Mouse (Mus musculus) intestine, embryonic 16.5 days (tissue): ENCODE results near the gene Frmd8. TPM values are rescaled to one million over a fixed set of nuclear protein-coding genes. Genes with fewer than 3 reads are reported as not detected.

ENCODE experiments used
- ATAC-seq: fragments of 200-750 bp; cut with Nextera tagmentation; 2 replicates; pipeline ENCODE4 v1.8.0; 2017; ENCODE audit warnings: moderate TSS enrichment, moderate library complexity
- H3K27ac ChIP-seq: fragments of 300-500 bp; sonication (generic); 2 replicates; pipeline ENCODE4 v1.5.1; 2014; ENCODE audit warnings: mild to moderate bottlenecking, low read length
- H3K27me3 ChIP-seq: fragments of 300-500 bp; sonication (generic); replicated peaks from 2 replicates; pipeline ENCODE4 v1.6.1; 2014; ENCODE audit warnings: low read length, control low read depth, mixed read lengths; ENCODE audit not compliant: control insufficient read depth, insufficient read depth
- H3K36me3 ChIP-seq: fragments of 300-500 bp; sonication (generic); 2 replicates; pipeline ENCODE4 v1.6.1; 2014; ENCODE audit warnings: low read length, control low read depth; ENCODE audit not compliant: control insufficient read depth, insufficient read depth
- H3K4me1 ChIP-seq: fragments of 300-500 bp; sonication (generic); 2 replicates; pipeline ENCODE4 v1.6.1; 2014; ENCODE audit warnings: low read length, control low read depth, mixed read lengths; ENCODE audit not compliant: control insufficient read depth, insufficient read depth
- H3K4me2 ChIP-seq: fragments of 300-500 bp; sonication (generic); 2 replicates; pipeline ENCODE4 v1.6.1; 2014; ENCODE audit warnings: low read depth, low read length, control low read depth
- H3K4me3 ChIP-seq: fragments of 300-500 bp; sonication (generic); 2 replicates; pipeline ENCODE4 v1.5.1; 2014; ENCODE audit warnings: mild to moderate bottlenecking, low read length
- H3K9ac ChIP-seq: fragments of 300-500 bp; sonication (generic); 2 replicates; pipeline ENCODE4 v1.6.1; 2014; ENCODE audit warnings: low read depth, low read length
- H3K9me3 ChIP-seq: fragments of 300-500 bp; sonication (generic); 2 replicates; pipeline ENCODE4 v1.6.1; 2016; ENCODE audit warnings: low read length, control low read depth; ENCODE audit not compliant: control insufficient read depth
- WGBS: fragments of 180-500 bp; shearing (Covaris S2); extraction: QIAGEN DNeasy Blood & Tissue Kit; methylation state at CpG from one replicate; pipeline ENCODE4 v1.1.7; 2014; 5-methylcytosine and 5-hydroxymethylcytosine counted together
- polyA plus RNA-seq: library from polyadenylated mRNA; unstranded; fragments of >200 nt; fragmentation: Nextera tagmentation; extraction: Ambion mirVana; gene quantifications from 2 replicates; pipeline ENCODE4 v1.2.1, GENCODE M21; 2015

Frmd8 gene
- polyA plus RNA-seq, 1 experiment from 2014 or later, result 31.1 TPM

DNA sequence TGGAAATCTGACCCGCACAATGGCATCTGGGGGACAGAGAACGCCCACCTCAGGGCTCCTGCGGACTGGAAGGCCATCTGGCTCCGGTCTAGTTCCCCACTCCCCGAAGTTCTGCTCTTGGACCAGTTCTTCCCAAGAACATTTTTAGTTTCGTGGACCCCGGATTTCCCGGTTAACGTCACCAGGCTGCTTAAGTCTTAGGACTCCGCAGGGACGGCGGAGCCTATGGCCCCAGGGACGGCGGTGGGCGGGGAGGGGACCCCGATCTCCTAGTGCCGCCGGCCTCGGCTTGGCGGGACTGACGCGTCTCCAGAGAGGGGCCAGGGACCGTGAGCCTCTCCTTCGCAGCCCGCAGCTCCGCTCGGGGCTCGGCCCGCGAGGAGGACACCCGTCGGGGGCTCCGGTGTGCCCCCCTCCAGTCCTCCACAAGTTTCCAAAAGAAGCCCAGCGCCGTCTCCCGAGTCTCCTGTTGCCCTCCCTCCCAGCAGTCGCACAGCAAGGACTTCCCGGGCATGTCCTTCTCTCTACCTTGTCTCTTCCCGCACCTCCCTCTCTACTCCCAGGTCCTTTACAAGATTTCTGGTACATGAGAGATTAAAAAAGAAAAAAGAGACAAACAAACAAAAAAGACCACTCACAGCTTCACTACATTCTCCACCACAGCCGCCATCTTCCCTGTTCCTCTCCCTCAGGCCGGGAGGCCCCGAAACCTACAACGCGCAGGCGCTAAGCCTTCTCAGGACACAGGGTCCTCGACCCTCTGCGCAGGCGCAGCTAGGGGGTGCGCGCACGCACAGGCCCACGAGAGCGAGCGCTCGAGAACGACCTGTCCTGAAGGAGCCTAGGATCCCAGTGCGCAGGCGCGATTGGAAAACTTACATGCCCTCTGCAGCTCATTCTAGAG, 37.3 kb upstream of the Frmd8 start:
- WGBS, result under 1% methylated on average over 59 of the region's 59 CpGs
- no peaks in the 10 kb centered on the region for H3K9me3 ChIP-seq
- no peaks in the 10 kb centered on the region for H3K27me3 ChIP-seq
- H3K27ac ChIP-seq, result peak overlapping the region; percentile 84
- peak; percentile 98 for ATAC-seq
- H3K4me1 ChIP-seq, result peaks cover 30% of the 10 kb centered on the region
- H3K4me2 ChIP-seq, result peak overlapping the region; percentile 79
- peak overlapping the region; percentile 97 for H3K9ac ChIP-seq
- peaks cover 6% of the 10 kb centered on the region; the same call in 1 of the 2 replicates for H3K36me3 ChIP-seq
- peak overlapping the region; percentile 94 for H3K4me3 ChIP-seq

DNA sequence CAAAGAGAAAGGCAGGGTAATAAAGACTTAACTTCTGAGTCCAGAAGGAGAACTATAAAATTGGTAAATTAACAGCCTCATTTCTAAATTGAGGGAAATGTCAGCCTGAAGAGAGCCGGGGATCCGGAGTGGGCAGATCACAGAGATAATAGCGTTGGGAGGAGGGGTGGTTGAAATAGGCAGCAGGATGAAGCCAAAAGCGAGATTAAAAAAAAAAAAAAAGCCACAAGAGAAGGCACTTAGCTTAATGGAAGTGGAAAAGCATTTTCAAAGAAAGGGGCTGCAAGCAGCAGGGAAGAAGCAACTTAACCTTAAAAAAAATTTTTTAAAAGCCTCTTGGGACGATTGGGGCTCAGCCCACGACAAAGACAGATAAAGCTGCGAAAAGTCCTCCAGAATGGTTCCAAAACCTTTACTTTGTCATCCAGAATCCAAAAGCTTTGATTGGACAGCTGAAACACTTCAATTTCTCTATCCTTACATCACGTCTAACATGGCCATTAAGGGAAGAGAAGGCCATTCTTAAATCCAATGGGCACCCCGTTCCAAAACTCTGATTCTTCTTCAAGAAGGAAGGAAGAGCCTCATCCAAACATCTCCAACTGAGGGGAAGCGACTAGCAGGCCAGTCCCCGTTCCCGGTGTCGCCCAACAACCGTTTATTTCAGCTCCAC, 36.5 kb upstream of the Frmd8 start:
- Histone ChIP-seq H3K9me3 (no peaks in the 10 kb centered on the region), H3K4me1 (peaks cover 30% of the 10 kb centered on the region), H3K4me3 (peak overlapping the region; percentile 94), H3K4me2 (peak overlapping the region; percentile 67), H3K27ac (peak overlapping the region; percentile 84), H3K27me3 (no peaks in the 10 kb centered on the region), H3K36me3 (peaks cover 1% of the 10 kb centered on the region; the same call in 1 of the 2 replicates), H3K9ac (peak overlapping the region; percentile 97)
- WGBS, result 5% methylated on average over 14 of the region's 14 CpGs
- no peak for ATAC-seq

DNA sequence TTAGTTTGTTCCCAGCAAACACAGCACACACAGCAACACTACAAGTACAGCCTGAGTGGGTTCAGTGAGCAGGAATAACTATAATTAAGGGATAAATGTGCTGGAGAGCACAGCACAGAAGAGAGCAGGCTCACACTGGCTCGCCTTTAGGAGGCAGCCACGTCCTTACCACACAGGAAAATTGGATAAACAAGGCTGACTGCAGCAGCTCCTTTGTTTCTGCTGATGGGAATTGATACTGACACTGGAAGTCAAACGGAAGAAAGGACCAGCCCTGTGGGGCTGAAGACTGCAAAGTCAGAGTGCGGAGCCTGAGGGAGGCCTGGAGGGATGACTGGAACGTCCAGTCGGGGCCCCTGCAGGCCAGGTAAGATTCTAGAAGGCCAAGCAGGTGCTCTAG, 35.1 kb upstream of the Frmd8 start:
- no peak for ATAC-seq
- WGBS, result 49% methylated on average over 6 of the region's 6 CpGs
- Histone ChIP-seq H3K4me1 (peaks cover 30% of the 10 kb centered on the region), H3K27me3 (no peaks in the 10 kb centered on the region), H3K27ac (no peak overlapping the region), H3K36me3 (peaks cover 11% of the 10 kb centered on the region; the same call in 1 of the 2 replicates), H3K9ac (peak overlapping the region; percentile 37; the same call in 1 of the 2 replicates), H3K9me3 (no peaks in the 10 kb centered on the region), H3K4me2 (peak overlapping the region; percentile 19; the same call in 1 of the 2 replicates), H3K4me3 (peak overlapping the region; percentile 7; the same call in 1 of the 2 replicates)

DNA sequence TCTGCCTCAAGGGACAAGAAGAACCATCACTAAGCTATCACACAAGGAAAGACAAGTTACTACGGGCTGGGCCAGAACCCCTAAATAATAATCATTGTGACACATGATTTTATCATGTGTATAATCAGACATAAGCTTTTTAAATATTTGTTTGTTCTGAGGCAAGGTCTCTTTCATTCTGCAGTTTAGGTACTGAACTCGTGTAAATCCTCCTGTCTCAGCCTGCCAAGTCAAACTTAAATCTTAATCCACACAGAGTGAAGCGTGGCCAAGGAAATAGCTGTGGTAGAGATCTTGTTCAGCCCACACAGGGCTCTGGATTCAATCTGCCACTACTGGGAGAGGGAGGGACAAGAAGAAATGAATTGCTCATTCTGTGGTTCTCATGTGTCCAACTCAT, 32.2 kb upstream of the Frmd8 start:
- no peaks in the 10 kb centered on the region for H3K27me3 ChIP-seq
- no peak for ATAC-seq
- peaks cover 20% of the 10 kb centered on the region for H3K4me1 ChIP-seq
- no peak overlapping the region for H3K9ac ChIP-seq
- no peak overlapping the region for H3K4me2 ChIP-seq
- peaks cover 28% of the 10 kb centered on the region for H3K36me3 ChIP-seq
- WGBS, result 80% methylated on average over 3 of the region's 3 CpGs
- H3K27ac ChIP-seq, result no peak overlapping the region
- H3K9me3 ChIP-seq, result no peaks in the 10 kb centered on the region
- no peak overlapping the region for H3K4me3 ChIP-seq

DNA sequence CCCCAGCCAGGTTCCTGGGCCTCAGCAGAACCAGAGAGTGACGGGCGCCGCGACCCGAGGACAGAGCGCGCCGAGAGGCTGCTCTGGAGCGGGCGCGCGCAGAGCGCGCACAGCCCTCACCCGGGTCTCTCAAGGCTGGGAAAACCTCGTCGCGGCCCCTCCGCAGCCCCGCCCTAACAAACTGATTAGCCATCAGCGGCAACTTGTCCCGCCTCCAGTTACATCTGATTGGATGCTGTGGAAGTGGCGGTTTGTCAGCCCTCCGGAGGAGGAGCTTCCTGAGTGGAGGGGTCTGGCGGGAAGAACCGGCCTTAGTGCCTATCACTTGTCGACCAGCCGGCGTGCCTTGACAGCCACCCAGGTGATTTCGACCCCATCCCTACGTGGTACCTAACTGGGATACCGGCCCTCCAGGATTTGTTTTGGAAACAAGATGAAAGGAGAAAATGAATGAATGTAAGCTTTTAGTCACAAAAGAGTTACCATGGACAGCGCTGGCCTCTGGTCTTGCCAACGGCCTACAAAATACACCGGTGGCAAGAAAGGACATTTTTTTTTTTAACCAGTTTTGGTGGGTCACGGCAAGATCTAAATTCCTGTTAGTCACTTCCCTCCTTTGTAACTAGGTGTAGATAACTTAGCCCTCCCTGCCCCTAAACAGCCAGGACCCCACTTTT, 19.1 kb upstream of the Frmd8 start, which contains the start of gene Tigd3:
Gene Tigd3, minus strand, starts transcription at position 148 of the 677 bp plus-strand sequence.
- ATAC-seq, result peak; percentile 98
- Histone ChIP-seq H3K9me3 (no peaks in the 10 kb centered on the region), H3K27me3 (no peaks in the 10 kb centered on the region), H3K9ac (peak within 1 kb of the TSS; percentile 84), H3K4me2 (peak within 1 kb of the TSS; percentile 99), H3K4me1 (peaks cover 11% of the 10 kb centered on the region; the same call in 1 of the 2 replicates), H3K4me3 (peak within 1 kb of the TSS; percentile 72), H3K27ac (no peak within 1 kb of the TSS), H3K36me3 (peaks cover 9% of the 10 kb centered on the region; the same call in 1 of the 2 replicates)
- 3% methylated on average over 36 of the region's 36 CpGs for WGBS

DNA sequence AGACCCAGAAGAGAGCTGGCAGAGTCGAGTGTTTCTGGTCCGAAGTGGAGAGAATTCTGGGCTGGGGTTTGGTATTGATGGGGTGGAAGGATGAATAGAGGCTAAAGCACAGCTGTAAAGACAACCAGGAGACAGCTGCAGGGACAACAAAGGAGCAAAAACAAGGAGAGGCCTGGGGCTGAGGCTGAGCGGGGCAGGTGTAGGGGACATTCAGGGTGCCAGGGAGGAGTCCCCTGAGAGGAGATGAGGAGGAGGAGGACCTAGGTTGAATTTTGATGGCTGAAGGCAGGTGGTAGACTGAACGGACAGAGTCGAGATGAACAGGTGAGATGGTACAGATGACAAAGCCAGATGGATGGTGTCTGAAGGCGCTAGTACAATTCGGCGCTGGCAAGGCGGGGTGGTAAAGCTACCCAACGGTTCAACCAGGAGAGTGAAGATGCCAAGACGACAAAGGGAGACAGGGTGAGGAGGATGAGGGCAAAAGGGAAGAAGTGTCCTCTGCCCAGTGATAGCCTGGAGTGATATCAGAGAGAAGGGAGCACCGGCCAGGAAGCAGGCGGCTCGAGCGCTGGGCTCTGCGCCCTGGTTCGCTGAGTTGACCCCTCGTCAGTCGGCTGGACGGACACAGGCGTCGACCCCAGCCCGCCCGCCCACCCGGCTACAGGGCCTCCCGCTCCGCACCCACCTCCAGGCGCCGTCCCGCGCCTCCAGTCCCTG, 18.4 kb upstream of the Frmd8 start:
- ATAC-seq, result peak; percentile 56; the same call in 1 of the 2 replicates
- H3K4me1 ChIP-seq, result peaks cover 11% of the 10 kb centered on the region; the same call in 1 of the 2 replicates
- H3K4me3 ChIP-seq, result peak overlapping the region; percentile 72
- H3K9me3 ChIP-seq, result no peaks in the 10 kb centered on the region
- no peak overlapping the region for H3K27ac ChIP-seq
- WGBS, result 10% methylated on average over 27 of the region's 31 CpGs
- H3K9ac ChIP-seq, result peak overlapping the region; percentile 84
- no peaks in the 10 kb centered on the region for H3K27me3 ChIP-seq
- peak overlapping the region; percentile 99 for H3K4me2 ChIP-seq
- peaks cover 7% of the 10 kb centered on the region; the same call in 1 of the 2 replicates for H3K36me3 ChIP-seq

DNA sequence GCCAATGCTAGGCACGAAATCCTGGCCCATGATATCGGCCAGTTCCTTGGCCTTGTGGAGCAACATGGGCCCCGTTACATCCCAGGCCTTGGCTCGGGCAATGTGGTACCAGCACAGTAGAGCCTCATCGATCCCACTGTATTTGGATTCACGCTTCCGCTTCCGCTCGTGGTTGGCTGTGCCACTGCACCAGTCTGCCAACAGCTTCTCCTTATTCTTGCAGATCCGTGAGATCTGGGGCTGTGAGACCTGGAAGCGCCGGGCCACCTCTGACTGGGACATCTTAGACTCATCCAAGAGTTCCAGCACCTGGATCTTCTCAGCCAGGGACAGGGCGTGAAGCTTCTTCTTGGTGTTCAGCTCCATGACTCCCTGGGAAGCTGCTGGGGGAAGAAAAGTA, 17.7 kb upstream of the Frmd8 start:
- no peak overlapping the region for H3K4me2 ChIP-seq
- H3K27me3 ChIP-seq, result no peaks in the 10 kb centered on the region
- WGBS, result 95% methylated on average over 13 of the region's 13 CpGs
- H3K4me1 ChIP-seq, result peaks cover 11% of the 10 kb centered on the region; the same call in 1 of the 2 replicates
- 0 out of 2 replicates have a peak overlapping the region, but pooled peaks have one; percentile 84 for H3K9ac ChIP-seq
- H3K36me3 ChIP-seq, result peaks cover 4% of the 10 kb centered on the region; the same call in 1 of the 2 replicates
- H3K9me3 ChIP-seq, result no peaks in the 10 kb centered on the region
- H3K27ac ChIP-seq, result no peak overlapping the region
- ATAC-seq, result no peak
- H3K4me3 ChIP-seq, result no peak overlapping the region

DNA sequence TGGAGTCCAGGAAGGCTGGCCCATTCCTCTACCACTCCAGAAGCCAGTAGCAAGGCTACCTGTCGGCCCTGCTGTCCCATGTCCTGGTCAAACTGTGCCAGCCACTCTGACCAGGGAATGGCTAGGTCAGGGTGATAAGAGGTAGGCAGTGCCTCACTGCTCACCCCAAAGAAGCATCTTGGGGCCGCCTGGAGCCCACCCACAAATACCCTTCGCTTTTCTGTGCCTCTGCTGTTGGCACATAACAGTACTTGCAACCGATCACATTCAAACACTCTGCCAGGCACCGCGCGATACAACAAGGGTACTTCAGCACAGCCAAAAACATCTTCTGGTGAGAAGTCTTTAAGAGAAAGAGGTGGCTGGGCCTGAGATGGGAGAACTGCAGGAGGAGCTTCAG, 17.2 kb upstream of the Frmd8 start:
- Histone ChIP-seq H3K9ac (no peak overlapping the region), H3K9me3 (no peaks in the 10 kb centered on the region), H3K4me1 (peaks cover 13% of the 10 kb centered on the region; the same call in 1 of the 2 replicates), H3K27ac (no peak overlapping the region), H3K27me3 (no peaks in the 10 kb centered on the region), H3K4me3 (no peak overlapping the region), H3K4me2 (no peak overlapping the region), H3K36me3 (peaks cover 4% of the 10 kb centered on the region; the same call in 1 of the 2 replicates)
- ATAC-seq, result no peak
- 94% methylated on average over 7 of the region's 7 CpGs for WGBS
